Mouse (Mus musculus): ENCODE results near the gene E030018B13Rik.

The E030018B13Rik gene

DNA sequence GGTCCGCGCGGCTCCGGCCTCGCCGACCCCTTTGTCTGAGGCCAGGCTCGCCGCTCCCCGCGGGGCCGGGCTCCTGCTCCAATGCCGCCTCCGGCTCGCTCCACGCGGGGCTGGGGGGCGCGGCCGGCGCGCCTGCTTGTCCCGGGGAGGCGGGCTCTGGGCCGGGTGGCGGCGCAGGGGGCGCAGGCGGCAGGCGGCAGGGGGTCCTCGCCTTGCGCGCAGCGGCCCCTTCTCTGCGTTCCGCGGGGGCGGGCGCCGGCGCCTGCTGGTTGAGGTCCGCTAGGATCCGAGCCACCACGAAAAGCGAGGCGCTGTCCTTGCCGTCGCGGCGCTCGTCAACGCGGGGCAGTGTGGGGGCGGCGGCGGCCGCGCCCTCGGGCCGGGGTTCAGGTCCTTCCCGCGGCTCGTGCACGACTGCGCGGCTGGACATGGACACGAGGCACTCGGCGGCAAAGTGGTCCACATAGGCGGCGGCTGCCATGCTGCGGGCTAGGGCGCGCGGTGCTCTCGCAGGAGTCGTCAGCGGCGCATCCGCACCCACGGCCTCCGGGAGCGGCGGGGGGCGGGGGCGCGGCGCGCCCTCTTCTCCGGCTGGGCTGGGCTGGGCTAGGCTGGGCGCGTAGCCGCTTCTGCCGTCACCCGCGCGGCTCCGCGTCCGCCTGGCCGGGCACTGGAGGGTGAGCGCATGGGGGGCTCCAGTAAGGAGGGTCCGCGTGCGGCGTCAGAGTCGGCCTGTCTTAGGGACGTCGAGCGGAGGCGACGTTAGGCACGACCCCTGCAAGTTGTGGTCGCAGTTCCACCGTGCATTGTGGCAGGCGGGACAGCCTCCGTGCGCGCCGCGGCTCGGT lies 21.6 kb downstream of the E030018B13Rik start:
- peak in 1 of 2 experiments; percentile 65 for DNase-seq

DNA sequence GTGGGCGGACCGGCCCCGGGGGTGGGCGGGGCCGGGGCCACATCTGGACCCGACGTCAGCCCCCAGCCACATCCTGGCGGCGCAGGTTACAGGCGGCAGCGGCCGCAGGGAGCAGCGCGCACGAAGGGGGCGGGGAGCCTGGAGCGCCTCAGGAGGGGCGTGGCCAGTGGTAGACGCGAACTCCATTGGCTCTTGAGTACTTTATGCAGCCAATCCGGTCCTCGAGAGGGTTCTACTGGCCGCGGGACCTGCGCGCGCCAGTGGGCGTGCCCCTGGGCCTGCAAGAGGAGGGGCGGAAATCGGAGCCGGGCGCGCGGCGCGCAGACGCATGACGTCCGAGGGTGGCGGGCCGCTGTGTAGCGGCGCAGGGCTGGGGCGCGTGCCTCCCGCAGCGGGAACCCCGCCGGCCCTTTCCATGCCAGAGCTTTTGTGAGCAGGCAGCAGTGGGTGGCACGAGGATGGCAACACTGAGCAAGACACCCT lies 22.3 kb downstream of the E030018B13Rik start, which contains the start of gene Klf13:
TSS of gene Klf13 (minus strand) at position 2 of the 483 bp plus-strand sequence.
- peak; percentile 98 to 99 for DNase-seq

DNA sequence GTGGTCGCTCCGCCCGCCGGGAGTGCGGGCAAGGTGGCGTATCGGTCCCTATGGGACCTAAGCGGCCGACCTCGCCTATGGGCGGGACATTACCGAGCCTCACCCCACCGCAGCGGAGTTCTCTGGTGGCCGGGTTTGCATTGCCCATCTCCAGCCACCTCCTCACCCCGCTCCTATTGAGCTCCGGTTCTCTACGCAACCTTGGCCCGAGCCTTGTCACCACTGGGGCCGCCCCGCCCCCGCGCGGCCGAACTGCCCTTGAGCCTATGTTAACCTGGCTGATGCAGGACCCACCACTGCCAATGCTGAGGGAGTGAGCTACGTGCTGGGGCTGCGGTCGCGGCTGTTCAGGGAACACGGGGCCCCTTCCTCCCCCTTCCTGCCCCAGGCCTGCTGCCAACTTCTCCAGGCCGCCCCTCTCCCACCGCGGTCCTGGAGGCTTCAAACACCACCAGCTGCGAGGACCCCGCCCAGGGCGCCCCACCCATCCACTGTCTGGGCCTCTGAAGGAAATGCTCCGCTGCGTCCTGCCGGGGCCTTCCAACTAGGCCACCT lies 22.8 kb downstream of the E030018B13Rik start:
- DNase-seq: peak; percentile 84 to 92

DNA sequence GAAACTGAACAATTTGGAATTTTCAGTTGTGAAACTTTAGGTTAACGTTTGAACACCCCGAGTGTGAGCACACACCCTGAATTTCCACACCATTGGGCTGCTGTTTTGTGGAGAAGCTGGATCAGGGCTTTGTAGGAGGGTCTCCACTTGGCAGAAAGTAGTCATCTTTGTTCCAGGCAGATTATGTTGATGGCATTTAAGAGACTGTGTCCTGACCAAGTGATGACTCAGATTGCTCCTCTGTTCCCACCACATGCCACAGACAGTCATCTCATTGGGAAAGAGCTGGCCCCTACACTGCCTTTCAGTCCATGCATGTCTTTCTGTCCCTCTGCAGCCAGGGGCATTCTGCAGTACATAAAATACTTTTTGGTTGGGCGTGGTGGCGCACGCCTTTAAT lies 23.7 kb downstream of the E030018B13Rik start:
- DNase-seq: no peak

DNA sequence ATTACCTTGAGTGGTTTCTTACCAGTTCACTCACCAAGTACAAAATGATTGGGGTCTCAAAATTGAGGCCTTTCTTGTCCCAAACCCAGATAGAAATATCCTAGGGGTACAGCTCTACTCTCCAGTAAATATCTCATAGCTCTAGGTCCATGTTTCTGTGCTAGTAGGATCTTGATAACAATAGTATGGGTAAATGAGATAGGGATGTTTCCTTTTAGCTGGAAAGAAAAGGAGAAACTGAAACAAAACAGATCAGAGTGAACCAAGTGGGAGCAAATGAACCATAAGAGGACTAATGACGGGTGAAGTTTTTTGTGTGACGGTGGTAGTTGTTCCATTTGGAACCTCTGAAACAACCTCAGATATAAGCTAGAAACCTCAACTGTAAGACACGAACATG lies 24.4 kb downstream of the E030018B13Rik start:
- no peak for DNase-seq

DNA sequence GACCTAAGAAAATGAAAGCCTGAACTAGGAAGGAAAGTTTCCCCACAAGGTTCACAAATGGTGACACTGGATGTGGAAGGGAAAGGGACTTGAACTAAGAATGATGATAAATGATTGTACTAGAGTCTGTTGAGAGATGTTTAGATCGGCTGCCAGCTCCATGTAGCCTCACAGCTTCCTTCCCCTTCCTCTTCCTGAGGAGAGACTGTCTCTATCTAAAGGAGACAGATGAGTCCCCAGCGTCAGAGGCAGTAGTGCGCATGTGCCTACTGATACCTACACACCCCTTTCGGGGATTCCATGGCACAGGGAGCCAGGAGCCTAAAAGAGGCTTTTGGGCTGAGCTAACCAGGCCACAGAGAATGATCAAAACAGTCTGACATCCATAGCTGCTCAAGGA lies 24.8 kb downstream of the E030018B13Rik start:
- peak in 1 of 2 experiments; percentile 36 for DNase-seq

DNA sequence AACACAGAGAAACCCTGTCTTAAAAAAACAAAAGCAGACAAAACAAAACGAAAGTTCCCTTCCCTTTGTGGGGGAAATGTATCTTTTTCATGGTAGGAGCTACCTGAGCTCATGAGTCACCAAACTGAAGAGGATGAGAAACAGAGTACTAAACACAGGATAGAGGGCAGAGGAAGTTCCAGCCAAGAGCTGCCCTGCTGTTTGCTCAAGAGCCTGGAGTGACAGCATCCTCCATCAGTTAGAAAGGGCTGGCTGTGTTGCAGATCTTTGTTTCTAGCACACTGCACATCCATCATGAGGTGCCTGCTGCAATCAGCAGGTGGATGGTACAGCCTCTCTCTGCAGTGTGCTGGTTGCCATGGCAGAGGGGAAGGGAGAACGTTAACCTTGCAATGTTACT lies 27.3 kb downstream of the E030018B13Rik start:
- DNase-seq: no peak

DNA sequence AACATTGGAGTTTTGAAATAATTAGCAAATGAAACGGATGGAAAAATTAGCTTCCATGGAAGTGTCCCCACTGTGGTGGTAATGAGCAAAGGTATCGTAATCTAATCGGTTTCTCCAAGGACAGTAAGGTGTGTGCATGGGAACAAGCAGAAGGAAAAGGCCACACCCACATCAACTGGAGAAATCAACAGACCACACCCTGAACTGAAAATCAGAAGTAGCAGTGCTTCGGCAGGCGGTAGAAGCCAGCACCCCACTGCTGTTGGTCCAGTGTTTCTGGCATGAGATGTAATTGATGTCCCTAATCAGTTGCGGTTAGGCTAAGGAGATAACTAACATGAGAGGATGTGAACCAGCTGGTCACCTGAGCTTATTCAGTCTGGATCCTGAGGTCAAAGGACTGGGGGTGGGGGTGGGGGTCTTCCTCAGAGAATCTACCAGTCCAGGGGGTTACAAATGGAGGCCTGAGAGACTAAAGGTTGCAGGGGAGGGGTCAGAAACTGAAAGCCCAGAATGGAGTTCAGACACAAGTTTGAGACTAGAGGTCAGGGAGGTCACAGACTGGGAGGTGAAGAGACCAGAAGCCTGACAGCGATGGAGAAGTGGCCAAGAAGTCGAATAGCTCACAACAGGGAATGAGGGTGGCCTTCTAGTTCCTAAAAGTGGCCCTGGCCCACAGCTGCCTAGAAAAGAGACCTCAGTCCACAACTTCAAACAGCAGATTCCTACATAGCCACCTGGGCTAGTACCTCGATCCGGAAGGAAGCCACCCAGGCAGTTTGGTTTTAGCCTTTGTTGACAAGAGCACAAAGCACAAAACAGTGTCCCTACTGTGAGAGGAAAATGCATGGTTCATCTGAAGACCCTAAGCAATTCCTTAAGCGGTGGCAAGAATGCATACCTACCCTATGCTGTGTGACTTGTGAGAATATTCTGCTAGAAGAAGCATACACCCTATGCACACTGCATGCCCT lies 31.1 kb downstream of the E030018B13Rik start:
- peak in 1 of 2 experiments; percentile 10 for DNase-seq

DNA sequence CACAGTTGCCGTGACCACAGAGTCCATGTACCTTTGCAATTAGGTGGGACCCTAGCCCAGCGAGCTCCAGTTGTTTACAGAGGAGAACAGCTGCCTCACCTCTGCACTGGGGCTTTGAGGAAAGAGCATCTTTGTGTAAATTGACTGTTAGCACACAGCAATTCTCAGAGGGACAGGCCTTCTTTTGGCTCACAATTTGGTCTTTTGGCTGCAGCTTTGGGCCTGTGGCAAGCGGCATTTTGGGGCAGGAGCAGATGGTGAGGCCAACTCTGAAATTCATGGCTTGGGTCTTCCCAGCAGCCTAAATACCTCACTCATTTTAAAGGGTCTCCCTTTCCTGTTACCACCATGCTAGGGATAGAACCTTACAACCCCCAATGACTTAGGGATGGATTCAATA lies 32.5 kb downstream of the E030018B13Rik start:
- DNase-seq: no peak

DNA sequence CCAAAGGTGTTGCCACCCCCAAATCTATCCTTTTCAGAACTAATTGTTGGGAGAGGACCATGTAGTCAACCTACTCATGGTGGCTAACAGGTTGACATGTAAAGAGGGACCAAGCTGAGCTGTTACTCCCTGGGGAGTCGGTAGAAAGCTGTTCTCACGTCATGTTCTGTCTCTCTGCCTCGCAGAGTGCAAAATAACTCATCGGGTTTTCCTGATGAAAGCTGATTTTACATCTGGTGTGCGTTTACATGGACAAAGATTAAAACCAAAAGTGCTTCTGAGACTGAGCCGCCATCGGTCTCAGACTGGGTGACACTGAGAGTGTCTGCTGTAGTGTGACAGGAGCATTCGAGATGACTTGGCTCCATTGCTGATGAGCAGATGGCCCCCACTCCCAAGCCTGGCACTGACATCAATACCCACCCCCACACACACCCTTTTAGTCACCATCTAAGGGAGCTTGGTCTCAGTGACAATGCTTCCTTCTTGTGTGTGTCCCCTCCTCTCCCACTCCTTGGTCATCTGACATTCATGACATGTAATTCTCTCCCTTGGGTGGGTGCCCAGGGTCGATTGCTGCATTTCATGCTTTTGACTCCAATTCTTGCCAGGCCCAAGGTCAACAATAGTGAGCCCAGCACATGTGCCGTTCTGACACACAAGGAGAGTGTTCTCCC lies 34.4 kb downstream of the E030018B13Rik start:
- DNase-seq: no peak

DNA sequence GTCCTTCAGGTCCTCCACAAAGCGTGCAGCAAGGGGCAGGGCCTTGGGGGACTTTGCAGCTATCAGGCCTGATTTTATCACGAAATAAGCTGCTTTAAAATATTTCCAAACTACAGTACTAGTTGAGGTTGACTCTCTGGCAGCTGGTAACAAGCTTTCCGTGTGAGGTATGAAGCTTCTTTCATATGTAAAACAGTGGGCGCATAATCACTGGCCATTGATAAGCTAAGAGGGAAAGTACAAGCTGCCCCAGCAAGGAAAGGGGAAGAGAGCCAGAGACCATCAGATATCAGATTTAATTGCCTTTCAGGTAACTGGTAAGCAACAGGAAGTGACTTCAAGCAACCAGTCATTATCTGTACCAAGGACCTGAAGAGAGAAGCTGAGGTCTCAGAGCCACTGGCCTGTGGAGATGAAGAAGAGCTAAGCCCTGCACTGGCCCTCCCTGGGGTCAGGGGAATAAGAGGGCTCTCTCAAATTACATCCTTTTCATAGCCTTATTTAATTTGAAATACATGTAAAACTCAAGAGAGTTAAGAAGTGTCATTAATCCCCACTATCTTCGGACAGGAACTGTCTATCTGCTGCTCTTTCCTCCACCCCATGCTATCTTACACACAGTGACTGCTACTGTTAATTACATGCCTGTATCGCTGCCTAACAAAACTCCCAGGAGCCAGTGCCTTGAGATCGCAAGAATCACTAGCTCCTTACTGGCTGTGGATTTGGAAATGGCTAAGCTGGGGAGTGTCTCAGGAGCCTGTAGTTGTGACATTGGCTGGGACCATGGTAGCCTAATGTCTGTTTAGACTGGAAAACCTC lies 35.6 kb downstream of the E030018B13Rik start:
- no peak for DNase-seq

DNA sequence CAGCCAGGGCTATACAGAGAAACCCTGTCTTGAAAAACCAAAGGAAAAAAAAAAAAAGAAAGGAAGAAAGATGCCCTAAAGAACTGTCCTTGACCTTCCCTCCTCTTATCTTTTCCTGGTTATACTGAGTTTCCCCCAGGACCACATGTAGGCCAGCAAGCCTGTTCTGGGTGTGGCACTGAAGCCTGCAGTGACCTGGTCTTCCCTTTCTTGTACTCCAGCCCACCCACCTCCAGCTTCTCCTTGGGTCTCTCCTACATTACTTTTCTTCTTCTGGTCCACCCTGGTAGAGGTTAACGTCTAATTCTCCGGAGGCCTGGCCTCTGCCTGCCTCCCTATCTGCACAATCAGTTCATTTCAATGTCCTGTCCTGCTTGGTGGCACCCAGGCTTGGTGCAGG lies 38.8 kb downstream of the E030018B13Rik start:
- no peak for DNase-seq

DNA sequence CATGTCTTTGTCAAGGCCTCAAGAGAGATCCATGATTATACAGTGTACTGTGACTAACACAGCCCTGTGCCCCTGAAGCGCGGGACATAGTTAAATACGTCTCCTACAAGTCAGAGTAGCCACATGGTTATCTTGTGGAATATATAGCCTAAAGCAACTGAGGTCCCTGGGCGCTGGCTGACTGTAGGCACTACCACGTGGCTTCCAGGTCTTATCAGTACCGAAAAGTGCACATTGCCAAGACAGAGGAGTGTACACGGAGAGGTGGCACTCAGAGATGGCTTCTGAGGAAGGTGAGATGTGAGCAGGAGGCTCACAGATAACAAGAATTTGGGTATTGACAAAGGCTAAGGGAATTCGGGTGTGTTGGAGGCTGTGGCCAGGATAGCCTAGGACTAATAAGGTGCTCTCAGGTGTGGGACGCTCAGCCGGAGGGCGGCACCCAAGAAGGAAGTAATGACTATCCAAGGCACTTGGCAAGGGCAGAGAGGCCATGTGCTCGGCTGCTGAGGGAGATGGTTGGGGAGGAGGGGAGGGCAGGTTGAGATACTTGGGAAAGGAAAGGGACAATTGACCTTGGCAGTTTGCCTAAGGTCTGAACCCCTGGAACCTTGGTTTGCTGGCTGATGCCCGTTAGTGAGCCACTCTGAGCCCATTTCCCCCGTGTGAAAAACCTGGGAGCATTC lies 39.6 kb downstream of the E030018B13Rik start:
- DNase-seq: no peak

DNA sequence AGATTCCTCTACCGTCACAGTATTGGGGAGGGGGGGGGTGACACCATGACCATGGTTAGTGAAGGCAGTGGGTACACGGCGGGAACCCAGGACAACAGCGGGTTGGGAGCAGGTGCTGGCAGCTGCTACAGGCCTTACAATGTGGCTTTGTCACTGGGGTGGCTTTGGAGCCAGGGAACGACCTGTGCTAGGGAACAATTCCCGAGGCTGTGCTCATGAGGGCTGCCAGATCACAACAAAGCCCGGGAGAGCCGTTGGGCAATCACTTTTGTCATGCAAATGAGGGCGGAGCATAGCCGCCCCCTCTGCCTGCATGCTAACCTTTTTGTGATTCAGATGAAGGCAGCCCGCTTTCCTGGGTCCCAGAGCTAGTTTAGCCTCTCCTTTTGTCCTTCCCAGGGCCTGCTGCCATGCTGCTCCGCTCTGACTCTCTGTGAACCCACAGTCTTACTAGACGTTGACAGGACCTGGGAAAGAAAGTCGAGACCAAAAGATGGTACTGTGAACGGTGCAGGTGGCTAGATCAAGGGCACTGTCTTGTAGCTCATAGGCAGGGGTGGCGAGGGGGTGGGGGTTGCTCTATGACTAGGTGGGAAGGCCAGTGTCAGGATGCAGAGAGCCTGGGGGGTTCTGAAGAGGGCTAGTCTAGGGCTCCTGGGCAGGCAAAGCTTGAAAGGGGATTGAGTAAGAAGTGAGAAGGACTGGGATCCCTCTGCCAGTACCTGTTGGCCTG lies 40.5 kb downstream of the E030018B13Rik start:
- DNase-seq: no peak

DNA sequence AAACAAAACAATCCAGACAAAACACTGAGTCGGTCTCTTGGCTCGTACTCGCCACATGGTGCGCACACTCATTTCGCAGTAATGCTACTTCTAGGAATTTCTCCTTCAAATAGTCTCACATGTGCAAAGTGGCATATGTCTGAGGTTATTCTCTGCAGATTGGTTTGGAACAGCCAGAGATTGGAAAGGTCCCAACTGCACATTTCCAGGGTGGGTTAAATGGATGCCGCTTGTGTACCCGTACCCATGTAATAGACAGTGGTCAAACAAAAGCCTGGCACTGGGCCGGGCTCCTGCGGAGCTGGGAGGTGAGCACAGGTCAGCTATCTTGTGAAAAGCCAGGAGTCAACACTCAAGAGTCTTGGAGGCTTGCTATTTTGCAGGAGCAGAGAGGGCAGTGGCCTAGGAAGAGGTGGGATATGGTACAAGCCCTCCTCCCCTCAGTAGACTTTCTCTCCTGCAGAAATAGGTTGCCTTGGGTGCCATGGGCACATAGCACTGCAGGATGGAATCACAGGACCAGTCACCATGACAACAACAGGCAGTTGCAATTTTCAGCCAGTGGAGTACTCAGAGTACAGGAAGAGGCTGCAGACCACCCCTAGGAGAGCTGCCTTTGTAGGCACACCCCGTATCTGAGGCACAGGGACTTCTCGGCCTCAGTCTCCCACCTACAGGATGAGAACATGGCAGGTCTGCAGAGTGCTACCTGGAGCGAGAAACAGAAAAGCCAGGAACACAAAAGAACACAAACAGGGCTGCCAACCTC lies 41.4 kb downstream of the E030018B13Rik start:
- no peak for DNase-seq

DNA sequence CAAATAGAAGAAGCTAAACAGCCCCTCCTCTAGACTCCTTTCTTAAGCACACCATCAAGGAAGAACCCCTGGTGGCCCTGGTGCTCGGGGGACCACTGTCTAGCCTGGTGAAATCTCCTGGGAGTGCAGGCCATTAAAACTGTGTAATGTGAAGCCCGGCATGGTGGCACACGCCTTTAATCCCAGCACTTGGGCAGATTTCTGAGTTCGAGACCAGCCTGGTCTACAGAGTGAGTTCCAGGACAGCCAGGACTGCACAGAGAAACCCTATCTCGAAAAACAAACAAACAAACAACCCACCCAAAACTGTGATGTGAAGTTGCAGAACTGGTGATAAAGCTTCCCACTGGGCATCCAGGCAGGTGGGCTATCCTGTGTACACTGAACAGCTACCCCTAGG lies 47.0 kb downstream of the E030018B13Rik start:
- no peak for DNase-seq

DNA sequence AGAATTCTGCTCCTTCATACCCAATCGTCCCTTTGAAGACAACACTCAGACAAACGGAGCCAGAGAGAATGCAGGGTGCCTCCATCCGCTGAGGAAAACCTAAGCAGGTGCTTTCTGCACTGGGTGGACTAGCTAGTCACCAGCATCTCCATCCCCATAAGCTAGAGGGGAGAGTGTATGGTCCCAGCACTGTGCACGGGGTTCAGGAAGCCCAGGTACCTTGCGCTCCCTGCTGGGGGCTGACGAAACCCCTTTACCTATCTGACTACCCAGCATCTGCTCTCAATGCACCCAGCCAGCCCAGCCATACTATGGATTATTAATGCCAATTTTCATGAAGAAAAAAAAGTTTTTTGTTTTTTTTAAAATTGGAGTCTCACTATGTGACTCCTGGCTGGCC lies 47.5 kb downstream of the E030018B13Rik start:
- no peak for DNase-seq

DNA sequence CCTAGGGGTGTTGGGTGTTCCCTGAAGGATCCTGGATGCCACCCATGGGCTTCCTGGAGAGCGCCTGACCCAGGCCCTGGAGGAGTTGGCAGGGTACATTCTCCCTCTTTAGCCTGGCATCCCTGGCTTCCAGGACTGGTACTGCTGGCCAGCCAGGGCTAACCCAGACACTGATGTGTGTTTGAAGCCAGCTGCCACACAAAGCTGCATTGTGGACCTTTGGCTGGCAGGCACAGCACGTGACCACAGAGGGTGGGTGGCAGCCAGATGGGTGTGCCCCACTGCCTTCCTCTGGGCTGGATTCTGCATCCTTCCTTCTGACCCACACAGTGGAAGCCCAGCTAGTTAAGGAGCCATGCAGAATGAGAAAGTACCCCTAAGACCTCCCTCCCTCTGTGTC lies 48.5 kb downstream of the E030018B13Rik start:
- DNase-seq: peak; percentile 5 to 40

Data from kidney, postnatal 25 days (tissue).